Mouse (Mus musculus) bone marrow, adult 2 months (tissue): Measurements from ENCODE around the gene Nt5e. TPM values are rescaled to one million over a fixed set of nuclear protein-coding genes. Genes with fewer than 3 reads are reported as not detected.

ENCODE experiments used
- H3K27ac ChIP-seq: fragments of 200-500 bp; 2 replicates; pipeline ENCODE4 v1.5.1; 2012; ENCODE audit warnings: low read depth, mild to moderate bottlenecking, control low read depth, inconsistent platforms, low read length; ENCODE audit not compliant: control insufficient read depth, poor library complexity, insufficient read depth
- H3K4me1 ChIP-seq: fragments of 200-500 bp; 2 replicates; pipeline ENCODE4 v1.6.1; 2011; ENCODE audit warnings: low read length; ENCODE audit not compliant: control insufficient read depth, insufficient read depth
- H3K4me3 ChIP-seq: fragments of 200-500 bp; replicated peaks from 2 replicates; pipeline ENCODE3; 2011; ENCODE audit warnings: mild to moderate bottlenecking, low read depth, low read length, control low read depth; ENCODE audit not compliant: control insufficient read depth
- CTCF ChIP-seq: fragments of 200-500 bp; IDR thresholded peaks from 2 replicates; pipeline ENCODE4 v1.5.1; 2011; ENCODE audit warnings: low read length, control low read depth; ENCODE audit not compliant: control insufficient read depth, insufficient read depth
- POLR2A ChIP-seq: fragments of 200-500 bp; IDR thresholded peaks from 2 replicates; pipeline ENCODE4 v1.6.1; 2011; ENCODE audit warnings: low read depth, mild to moderate bottlenecking, control low read depth, low read length, borderline replicate concordance; ENCODE audit not compliant: control insufficient read depth
- WGBS: fragments of 180-500 bp; shearing (Covaris S2); methylation state at CpG from one replicate; pipeline ENCODE4 v1.1.7; 2018; 5-methylcytosine and 5-hydroxymethylcytosine counted together
- polyA plus RNA-seq: library from polyadenylated mRNA; stranded (reverse); fragments of >200 nt; gene quantifications from 2 replicates; pipeline ENCODE4 v1.2.4, GENCODE M21; 2011; ENCODE audit warnings: low replicate concordance; ENCODE audit not compliant: missing spikeins, insufficient read depth, insufficient read length

The Nt5e gene
- polyA plus RNA-seq, 1 experiment = 1.8 TPM

- 76% methylated on average over 4 of the region's 4 CpGs for WGBS
- H3K4me1 ChIP-seq = peaks cover 2% of the 10 kb centered on the region; the same call in 1 of the 2 replicates
- TF ChIP-seq POLR2A (no peak), CTCF (no peak)
- no peak overlapping the region for H3K27ac ChIP-seq
- H3K4me3 ChIP-seq = no peak overlapping the region
Measured at GRCm38 (mm10) chr9:88366819-88367218, 39.8 kb downstream of the Nt5e start.

GRCm38 (mm10) chr9:88367322-88367721 is 40.3 kb downstream of the Nt5e start:
- no peak overlapping the region for H3K4me3 ChIP-seq
- 91% methylated on average over 5 of the region's 5 CpGs for WGBS
- H3K27ac ChIP-seq = no peak overlapping the region
- TF ChIP-seq POLR2A (no peak), CTCF (no peak)
- H3K4me1 ChIP-seq = peaks cover 2% of the 10 kb centered on the region; the same call in 1 of the 2 replicates

DNA sequence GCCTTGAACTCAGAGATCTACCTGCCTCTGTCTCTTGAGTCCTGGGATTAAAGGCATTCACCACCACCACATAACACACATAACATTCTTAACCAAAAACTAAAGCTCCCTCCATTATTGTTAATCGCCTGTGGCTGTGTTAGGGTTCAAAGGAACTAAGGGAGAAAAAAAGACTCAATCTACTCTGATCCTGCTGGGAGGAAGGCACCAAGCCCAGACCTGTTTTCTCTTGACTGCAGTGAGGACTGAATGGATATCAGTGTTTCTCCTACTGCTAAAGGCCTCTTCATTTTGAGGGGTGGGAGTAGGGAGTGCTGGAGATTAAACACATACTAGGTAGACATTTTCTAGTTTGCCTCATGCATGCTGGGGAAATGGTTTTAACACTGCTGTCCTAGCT is 40.8 kb downstream of the Nt5e start:
- TF ChIP-seq POLR2A (no peak), CTCF (no peak)
- 78% methylated on average over 1 of the region's 1 CpGs for WGBS
- Histone ChIP-seq H3K4me1 (no peaks in the 10 kb centered on the region), H3K4me3 (no peak overlapping the region), H3K27ac (no peak overlapping the region)

DNA sequence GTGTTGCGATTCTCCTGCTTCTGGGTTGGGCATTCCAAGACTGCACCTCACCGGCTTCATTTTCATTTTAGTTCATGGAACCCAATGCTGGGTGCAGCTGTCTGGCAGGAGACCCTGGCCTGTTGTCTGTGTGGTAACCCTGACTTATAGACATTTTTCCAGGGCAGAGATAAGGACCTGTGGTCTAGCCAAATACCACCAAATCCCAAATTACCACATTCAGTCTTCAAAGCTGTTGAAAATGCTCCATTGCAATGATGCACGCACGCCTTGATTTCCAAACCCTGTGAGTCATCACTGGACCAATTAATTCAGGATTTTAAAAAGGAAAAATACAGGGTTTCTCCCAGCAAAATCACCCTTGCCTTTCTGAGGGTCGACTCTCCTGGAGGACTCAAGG is 41.5 kb downstream of the Nt5e start:
- 83% methylated on average over 5 of the region's 5 CpGs for WGBS
- H3K4me3 ChIP-seq = no peak overlapping the region
- TF ChIP-seq POLR2A (no peak), CTCF (no peak)
- no peak overlapping the region for H3K27ac ChIP-seq
- H3K4me1 ChIP-seq = no peaks in the 10 kb centered on the region

DNA sequence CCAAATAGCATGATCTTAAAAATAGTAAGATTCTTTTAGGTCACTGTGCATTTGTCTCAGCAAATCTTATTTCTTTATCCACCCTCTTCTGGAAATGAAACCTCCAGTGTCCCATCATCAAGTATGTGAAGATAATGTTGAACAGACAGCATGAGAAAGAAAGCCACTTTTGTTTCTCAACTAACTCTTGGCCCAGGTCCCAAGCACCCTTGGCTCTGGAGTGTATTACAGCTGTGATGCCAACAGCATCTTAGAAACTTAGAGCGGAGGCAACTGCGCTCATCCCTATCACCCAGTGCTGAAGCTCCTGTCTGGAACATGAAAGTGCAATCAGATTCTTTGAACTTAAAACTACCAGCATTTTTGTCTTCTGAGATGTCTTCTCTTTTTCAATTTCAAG is 42.7 kb downstream of the Nt5e start:
- 84% methylated on average over 2 of the region's 2 CpGs for WGBS
- TF ChIP-seq CTCF (no peak), POLR2A (no peak)
- Histone ChIP-seq H3K4me3 (no peak overlapping the region), H3K4me1 (no peaks in the 10 kb centered on the region), H3K27ac (no peak overlapping the region)

- TF ChIP-seq CTCF (no peak), POLR2A (no peak)
- WGBS = 75% methylated on average over 2 of the region's 2 CpGs
- H3K27ac ChIP-seq = no peak overlapping the region
- H3K4me3 ChIP-seq = no peak overlapping the region
- H3K4me1 ChIP-seq = no peaks in the 10 kb centered on the region
Measured at GRCm38 (mm10) chr9:88371201-88371600, 44.2 kb downstream of the Nt5e start.

DNA sequence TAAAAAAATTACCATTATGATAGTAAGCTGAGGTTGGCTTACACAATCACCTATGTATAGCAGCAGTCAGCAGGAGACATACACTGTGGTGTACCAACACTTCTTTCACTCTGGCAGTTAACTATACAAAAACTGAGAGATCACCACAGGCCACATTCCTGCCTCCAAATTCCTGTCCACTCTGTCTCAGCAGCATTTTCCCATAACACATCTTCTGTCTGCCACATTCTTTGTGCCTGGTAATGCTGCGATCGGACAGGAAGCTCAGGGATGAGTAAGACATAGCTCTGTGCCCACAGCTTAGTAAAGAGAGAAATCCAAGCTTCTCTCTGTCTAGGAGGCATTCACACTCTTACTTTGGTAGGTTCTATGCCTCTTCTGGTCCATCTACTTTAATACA is 46.0 kb downstream of the Nt5e start:
- TF ChIP-seq CTCF (no peak), POLR2A (no peak)
- peaks cover 2% of the 10 kb centered on the region; the same call in 1 of the 2 replicates for H3K4me1 ChIP-seq
- no peak overlapping the region for H3K27ac ChIP-seq
- no peak overlapping the region for H3K4me3 ChIP-seq
- 52% methylated on average over 2 of the region's 2 CpGs for WGBS

DNA sequence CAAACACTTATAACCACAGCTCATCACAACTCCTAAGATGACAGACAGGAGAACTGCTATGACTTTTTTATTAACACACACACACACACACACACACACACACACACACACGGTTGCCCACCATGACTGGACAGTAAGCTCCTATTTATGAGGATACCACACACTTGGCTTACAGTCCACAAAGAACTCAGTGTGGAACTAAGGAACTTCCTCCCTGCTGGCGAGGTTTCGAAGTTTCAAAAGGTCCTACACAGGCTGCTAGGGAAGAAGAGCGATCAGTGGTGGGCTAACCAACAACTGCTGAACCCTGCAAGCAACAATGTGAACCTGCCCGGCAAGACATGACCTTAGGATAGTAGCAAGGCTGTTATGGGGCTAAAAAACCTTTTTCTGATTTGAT is 50.5 kb downstream of the Nt5e start:
- Histone ChIP-seq H3K4me1 (peaks cover 2% of the 10 kb centered on the region; the same call in 1 of the 2 replicates), H3K4me3 (no peak overlapping the region), H3K27ac (peak overlapping the region; percentile 22; the same call in 1 of the 2 replicates)
- 17% methylated on average over 5 of the region's 5 CpGs for WGBS
- no peak for TF ChIP-seq POLR2A
- TF ChIP-seq CTCF = no peak

- 39% methylated on average over 3 of the region's 3 CpGs for WGBS
- Histone ChIP-seq H3K4me3 (no peak overlapping the region), H3K4me1 (peaks cover 2% of the 10 kb centered on the region; the same call in 1 of the 2 replicates), H3K27ac (no peak overlapping the region)
- TF ChIP-seq CTCF (no peak), POLR2A (no peak)
Measured at GRCm38 (mm10) chr9:88379057-88379456, 52.1 kb downstream of the Nt5e start.

DNA sequence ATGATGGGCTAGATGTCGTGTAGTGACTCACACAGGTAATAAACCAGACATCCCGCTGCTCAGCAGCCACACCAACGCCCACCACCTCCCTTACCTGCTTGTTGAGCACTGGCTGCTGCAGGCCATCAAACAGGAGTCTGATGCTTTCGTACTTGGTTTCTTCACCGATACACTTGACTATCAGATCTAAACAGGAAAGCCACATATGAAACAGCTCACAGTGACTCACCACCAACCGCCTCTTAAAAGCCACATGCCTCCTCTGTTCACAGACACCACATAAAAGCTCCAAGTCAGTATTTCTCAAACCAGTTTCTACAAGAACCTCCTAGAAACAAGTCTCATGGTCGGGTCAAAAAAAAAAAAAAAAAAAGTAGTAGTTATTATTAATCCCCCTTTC is 53.1 kb downstream of the Nt5e start:
- 7% methylated on average over 7 of the region's 7 CpGs for WGBS
- H3K4me1 ChIP-seq = peaks cover 2% of the 10 kb centered on the region; the same call in 1 of the 2 replicates
- no peak overlapping the region for H3K27ac ChIP-seq
- no peak for TF ChIP-seq CTCF
- peak overlapping the region; percentile 41 for H3K4me3 ChIP-seq
